Mouse (Mus musculus) cerebellum, adult (tissue): ENCODE data around the gene Rapgef4.
A peak's percentile ranks its signal among the peaks of the same experiment; 100 is the strongest.

Source experiments
- ATAC-seq: cut with Nextera tagmentation; 2 replicates; pipeline ENCODE4 v1.9.2; 2017; ENCODE audit warnings: mild to moderate bottlenecking, moderate library complexity, mixed read lengths; ENCODE audit not compliant: insufficient number of reproducible peaks, low FRiP score, low TSS enrichment

Rapgef4 gene

GRCm38 (mm10) chr2:72108448-72109312 is 127.6 kb downstream of the Rapgef4 start:
- ATAC-seq, result no peak

- no peak for ATAC-seq
These were observed 129.4 kb downstream of the Rapgef4 start for GRCm38 (mm10) chr2:72110404-72110803.

- ATAC-seq, result no peak
These were observed 132.7 kb downstream of the Rapgef4 start for GRCm38 (mm10) chr2:72113716-72114115.

DNA sequence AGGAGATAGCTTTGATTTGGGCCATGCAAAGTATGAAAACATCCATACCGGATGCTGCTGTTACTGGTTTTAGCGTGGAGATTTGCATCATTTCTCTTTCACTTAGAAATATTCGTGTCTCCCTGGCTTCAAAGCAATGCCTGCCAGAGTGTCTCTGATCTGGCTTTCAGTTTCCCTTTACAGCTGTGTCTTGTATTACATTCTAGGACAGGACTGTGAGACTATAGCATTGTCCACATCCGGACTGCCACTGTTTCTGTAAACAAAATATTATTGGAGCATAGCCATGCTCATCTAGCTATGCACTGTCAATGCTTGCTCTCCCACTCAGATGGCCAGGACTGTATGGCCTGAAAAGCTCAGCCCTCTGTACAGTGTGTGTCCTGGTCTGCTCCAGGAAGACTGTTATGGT is 133.1 kb downstream of the Rapgef4 start:
- ATAC-seq, result no peak

DNA sequence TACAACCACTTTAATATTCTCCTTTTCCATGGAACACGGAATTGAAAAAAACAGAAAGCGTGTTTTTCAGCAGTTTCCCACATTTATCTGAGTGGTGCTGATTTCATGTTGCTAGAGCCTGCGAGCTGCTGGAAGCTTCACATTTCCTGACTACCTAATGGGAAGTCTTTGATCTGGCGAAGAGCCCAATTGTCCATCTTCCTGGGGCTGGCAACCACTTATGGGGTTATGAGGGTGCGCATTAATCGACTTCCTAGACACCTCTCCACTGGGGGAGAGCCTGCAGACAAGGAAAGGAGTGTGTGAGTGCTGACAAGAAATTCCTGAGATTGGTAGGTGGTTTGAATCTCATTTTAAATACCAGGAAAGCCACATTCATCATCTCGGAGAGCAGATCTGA is 135.1 kb downstream of the Rapgef4 start:
- ATAC-seq, result no peak

GRCm38 (mm10) chr2:72116698-72117097 is 135.7 kb downstream of the Rapgef4 start:
- peak; percentile 67 for ATAC-seq

GRCm38 (mm10) chr2:72117138-72118011 is 136.3 kb downstream of the Rapgef4 start:
- no peak for ATAC-seq

DNA sequence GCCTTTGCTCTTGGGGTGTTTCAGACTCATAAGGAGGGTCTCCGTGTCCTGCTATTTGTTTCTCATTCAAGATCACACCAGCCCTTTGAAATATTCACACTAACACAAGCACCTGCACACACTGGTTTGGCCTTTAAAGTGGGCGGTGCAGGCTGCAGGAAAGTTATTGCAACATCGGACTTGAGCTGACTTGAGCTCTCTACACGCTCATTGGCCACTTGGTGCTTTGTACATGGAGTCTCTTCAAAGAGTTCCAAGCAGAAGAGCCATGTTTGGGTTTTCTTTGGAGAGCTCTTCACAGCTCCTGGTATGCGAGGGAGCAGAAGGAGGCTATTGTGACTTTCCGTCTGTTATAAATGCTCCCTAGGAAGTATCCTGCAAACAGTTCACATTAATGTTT is 139.2 kb downstream of the Rapgef4 start:
- ATAC-seq, result no peak

GRCm38 (mm10) chr2:72122410-72123223 is 141.6 kb downstream of the Rapgef4 start:
- no peak for ATAC-seq

- no peak for ATAC-seq
These were observed 142.8 kb downstream of the Rapgef4 start for GRCm38 (mm10) chr2:72123851-72124250.

- no peak for ATAC-seq
These were observed 144.7 kb downstream of the Rapgef4 start for GRCm38 (mm10) chr2:72125786-72126185.

DNA sequence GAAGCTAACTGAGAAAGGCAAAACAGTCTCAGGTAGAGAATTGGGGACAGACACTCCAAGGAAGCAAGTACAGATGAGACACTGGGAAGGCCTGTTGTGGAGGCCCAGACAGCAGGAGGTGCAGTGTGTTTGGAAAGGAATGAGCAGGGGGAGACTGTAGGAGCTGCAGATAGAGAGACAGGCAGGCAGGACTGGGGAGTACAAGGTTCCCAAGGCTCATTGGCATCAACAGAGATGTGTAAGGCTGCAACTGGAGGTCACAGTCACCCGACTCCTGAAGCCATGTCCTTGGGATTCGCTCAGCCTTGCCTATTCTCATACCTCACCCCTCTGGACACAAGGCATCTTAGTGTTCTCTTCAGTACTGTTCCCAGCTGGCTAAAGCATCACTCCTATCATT is 145.4 kb downstream of the Rapgef4 start:
- no peak for ATAC-seq

GRCm38 (mm10) chr2:72129612-72130311 is 148.7 kb downstream of the Rapgef4 start:
- no peak for ATAC-seq

DNA sequence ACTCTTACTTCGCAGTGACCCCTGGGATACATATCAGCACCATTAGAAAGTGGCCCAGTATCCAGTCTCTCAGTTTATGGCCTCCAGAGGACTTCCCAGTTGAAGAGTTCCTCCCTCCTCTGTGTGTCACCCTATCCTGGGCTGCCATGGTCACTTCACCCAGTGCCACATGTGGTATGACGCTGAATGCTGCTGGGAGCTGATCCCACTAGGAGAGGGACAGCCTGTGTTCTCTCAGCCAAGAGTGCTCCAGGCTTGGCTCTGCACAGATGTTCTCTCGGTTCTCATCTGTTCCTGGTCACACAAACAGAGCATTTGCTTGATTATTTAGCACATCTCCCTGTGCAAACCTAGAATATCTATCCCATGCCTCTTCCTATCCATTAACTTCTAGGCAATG is 151.2 kb downstream of the Rapgef4 start:
- no peak for ATAC-seq

DNA sequence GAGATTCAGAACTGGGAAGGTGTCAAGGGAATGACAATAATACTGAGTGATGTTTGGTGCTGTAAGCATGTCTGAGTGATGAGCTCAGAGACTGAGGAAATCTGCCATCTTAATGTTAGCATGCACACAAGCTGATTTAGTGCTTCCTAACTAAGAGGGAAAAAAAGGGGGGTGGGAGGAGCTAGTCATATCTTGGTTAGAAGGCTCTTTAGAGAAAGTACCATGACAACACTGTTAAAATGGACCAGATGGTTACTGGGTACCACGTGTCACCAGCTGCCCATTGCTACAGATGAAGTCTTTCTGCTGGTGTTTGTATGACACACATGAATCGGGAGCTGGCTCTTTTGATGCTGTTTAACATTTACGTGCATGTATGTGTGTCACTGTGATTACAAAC is 155.0 kb downstream of the Rapgef4 start:
- ATAC-seq, result no peak

DNA sequence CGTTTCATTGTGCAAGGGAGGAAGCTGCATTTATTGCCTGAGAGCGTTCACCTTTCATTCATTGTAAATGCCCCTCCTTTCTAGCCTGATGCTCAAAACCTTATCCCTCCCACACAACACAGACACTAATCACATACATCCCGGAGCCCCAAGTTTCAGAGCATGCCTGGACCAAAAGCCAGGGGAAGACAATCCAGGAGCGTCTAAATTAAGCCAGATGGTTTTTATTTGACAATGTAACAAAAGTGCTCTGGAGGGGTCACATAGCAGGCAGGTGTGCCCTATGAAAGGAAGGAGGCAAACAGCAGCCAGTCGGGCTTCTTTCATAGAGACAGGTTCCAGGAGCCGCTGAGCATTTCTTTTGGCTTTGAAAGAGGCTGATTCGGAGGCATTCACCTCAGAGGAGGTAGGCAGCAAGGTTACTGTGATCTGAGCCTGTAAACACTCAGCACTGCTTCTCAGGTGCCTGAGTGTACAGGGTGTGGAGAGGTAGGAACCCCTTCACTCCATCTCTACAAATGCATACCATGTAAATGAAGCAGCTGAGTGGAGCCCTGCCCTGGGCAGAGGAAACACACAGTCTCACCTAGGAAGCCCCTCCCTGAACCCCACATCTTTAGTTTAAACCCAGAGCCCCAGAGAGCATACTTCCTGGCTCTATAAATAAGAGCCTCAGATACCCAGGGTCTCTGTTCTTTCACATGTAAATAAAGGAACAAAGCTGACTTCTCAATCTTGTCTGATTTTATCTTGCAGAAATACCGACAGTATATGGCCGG is 155.6 kb downstream of the Rapgef4 start:
- ATAC-seq, result no peak

- peak; percentile 67 for ATAC-seq
These were observed 159.1 kb downstream of the Rapgef4 start for GRCm38 (mm10) chr2:72139863-72140845.

DNA sequence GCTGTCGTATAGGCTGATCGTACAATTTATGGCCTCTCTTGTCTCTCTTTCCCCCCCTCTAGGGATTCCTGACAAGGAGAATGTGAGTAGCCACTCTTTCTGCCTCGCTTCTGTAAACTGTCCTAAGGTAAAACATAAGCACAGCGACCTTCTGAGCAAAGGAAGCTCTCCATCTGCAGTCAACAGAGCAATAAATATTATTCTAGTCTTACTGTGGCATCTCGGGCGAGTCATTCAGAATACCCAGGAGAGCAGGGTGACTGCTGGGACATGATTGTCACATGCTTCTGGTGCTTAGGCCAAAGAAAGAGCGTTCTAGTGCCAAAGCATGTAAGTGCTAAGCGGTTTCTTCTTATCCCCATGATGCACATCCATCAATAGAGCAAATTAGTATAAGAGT is 160.1 kb downstream of the Rapgef4 start:
- no peak for ATAC-seq
